Mouse (Mus musculus) olfactory bulb, adult 2 months (tissue): Measurements from ENCODE around the gene Arhgap6.

Experiments used
- CTCF ChIP-seq: fragments of 200-500 bp; IDR thresholded peaks from 2 replicates; pipeline ENCODE4 v1.5.1; 2012; ENCODE audit warnings: low read depth, mild to moderate bottlenecking, low read length, moderate library complexity; ENCODE audit not compliant: insufficient read depth
- POLR2A ChIP-seq: fragments of 200-500 bp; IDR thresholded peaks from 2 replicates; pipeline ENCODE4 v1.6.1; 2012; ENCODE audit warnings: mild to moderate bottlenecking, low read depth, low read length, moderate library complexity; ENCODE audit not compliant: insufficient read depth

DNA sequence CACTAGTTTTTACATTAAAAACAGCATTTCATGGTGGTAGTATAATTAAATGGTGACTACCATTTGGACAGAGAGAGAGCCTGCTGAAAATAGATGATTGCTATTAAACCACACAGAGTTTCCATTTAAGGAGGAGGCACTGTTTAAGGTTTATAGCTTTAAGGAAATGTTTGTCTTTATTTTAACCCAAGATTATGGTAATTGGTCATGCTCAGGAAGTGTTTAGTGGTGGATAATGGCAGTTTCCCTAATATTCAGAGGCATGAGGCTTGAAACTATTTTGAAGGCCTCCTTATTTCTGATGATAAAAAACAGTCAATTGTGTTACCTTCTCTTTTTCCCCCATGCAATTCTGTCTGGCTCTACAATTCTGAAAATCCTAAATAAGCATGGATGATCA, 358.9 kb downstream of the Arhgap6 start:
- TF ChIP-seq CTCF (no peak), POLR2A (no peak)
